Mouse (Mus musculus): ENCODE data around the gene Chst13.

- no peak for TF ChIP-seq CTCF (IDR thresholded peaks at IDR 0.05; ENCODE audit: low read depth)
- no peak for TF ChIP-seq EP300 (IDR thresholded peaks at IDR 0.05; ENCODE audit: low read depth)
Observed at GRCm38 (mm10) chr6:90321811-90322210, 3.2 kb downstream of the Chst13 start.
